Mouse (Mus musculus): ENCODE data around the gene Ccr4. TPM values are rescaled to one million over a fixed set of nuclear protein-coding genes. Genes with fewer than 3 reads are reported as not detected.

The Ccr4 gene
- polyA plus RNA-seq, 1 experiment from 2014 or later = 5.7 TPM

- H3K27ac ChIP-seq = no peak overlapping the region
- H3K4me3 ChIP-seq = no peak overlapping the region
- 85% methylated on average over 10 of the region's 10 CpGs for WGBS
- H3K9me3 ChIP-seq = no peaks in the 10 kb centered on the region
- H3K4me2 ChIP-seq = no peak overlapping the region
- 0 out of 2 replicates have a peak, but pooled peaks cover 16% of the 10 kb centered on the region for H3K36me3 ChIP-seq
- H3K27me3 ChIP-seq = no peaks in the 10 kb centered on the region
- no peaks in the 10 kb centered on the region for H3K4me1 ChIP-seq
- 0 out of 2 replicates have a peak, but pooled peaks have one; percentile 35 for ATAC-seq (ENCODE audit: insufficient number of reproducible peaks, low FRiP score, low TSS enrichment, low read depth)
- H3K9ac ChIP-seq = no peak overlapping the region
These were observed 64.2 kb downstream of the Ccr4 start for GRCm38 (mm10) chr9:114440548-114440947.

Other genes starting within 250 kb of the Ccr4 start
- not detected in 2 replicates for gene Bcl2a1c, start 174.8 kb downstream of the Ccr4 start, polyA plus RNA-seq (2015; fragmentation: Nextera tagmentation; extraction: Ambion mirVana)
- gene Crtap, start 114.2 kb downstream of the Ccr4 start, polyA plus RNA-seq (2015; fragmentation: Nextera tagmentation; extraction: Ambion mirVana) = 232 and 254 TPM in 2 replicates
- gene Glb1, start 103.8 kb downstream of the Ccr4 start, polyA plus RNA-seq (2015; fragmentation: Nextera tagmentation; extraction: Ambion mirVana) = 37.7 and 44.8 TPM in 2 replicates
- gene Tmppe, start 103.8 kb downstream of the Ccr4 start, polyA plus RNA-seq (2015; fragmentation: Nextera tagmentation; extraction: Ambion mirVana) = 9.8 and 10.5 TPM in 2 replicates
- gene C130032M10Rik, start 10.8 kb upstream of the Ccr4 start, polyA plus RNA-seq (2015; fragmentation: Nextera tagmentation; extraction: Ambion mirVana) = 5.5 and 6.6 TPM in 2 replicates
- gene Trim71, start 59.5 kb upstream of the Ccr4 start, polyA plus RNA-seq (2015; fragmentation: Nextera tagmentation; extraction: Ambion mirVana) = 0.24 and 0.27 TPM in 2 replicates
- 60.9 and 61.3 TPM in 2 replicates for gene Cnot10, start 135.3 kb upstream of the Ccr4 start, polyA plus RNA-seq (2015; fragmentation: Nextera tagmentation; extraction: Ambion mirVana)
- 56.5 and 59.5 TPM in 2 replicates for gene Dync1li1, start 183.9 kb upstream of the Ccr4 start, polyA plus RNA-seq (2015; fragmentation: Nextera tagmentation; extraction: Ambion mirVana)
- 49.5 and 51.5 TPM in 2 replicates for gene Cmtm6, start 226.2 kb upstream of the Ccr4 start, polyA plus RNA-seq (2015; fragmentation: Nextera tagmentation; extraction: Ambion mirVana)